Mouse (Mus musculus) frontal cortex, postnatal 10 days (tissue): ENCODE results near the gene Adarb1.
"Not testable (repeated sequence)": the region's sequence is repeated elsewhere in the genome, so short reads cannot be mapped to it uniquely, and the experiment has no call there.

ENCODE experiments used
- DNase-seq, 2 experiments: peaks; one replicate each; pipeline ENCODE4 v3.0.0; 2022; ENCODE audit warnings: low spot score in 2 of 2, mixed read lengths in 1 of 2

The Adarb1 gene

GRCm38 (mm10) chr10:77315682-77316081 is 102.4 kb downstream of the Adarb1 start:
- DNase-seq: peak; percentile 41 to 54

DNA sequence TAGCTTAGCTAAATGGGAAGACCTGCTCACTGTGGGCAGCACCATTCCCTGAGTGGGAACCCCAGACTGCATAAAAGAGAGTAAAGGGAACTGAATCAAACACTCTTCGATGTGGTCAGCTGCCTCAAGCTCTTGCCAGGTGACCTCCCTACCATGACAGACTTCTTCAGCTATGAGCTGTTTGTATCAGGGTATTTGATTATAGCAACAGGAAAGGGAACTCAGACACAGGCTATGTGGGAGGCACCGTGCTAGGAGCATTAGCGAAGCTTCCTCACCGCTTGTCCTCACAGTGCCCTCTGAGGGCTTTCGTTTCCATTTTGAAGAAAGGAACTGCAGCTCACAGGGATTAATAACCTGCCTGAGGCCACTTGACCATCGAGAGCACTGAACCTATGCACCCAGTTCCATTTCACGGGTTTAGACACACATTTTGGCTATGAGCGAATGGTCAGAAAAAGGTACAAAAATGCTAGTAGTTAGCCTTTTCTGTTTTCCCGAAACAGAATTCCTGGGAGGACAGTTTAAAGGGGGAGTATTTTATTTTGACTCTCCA is 103.3 kb downstream of the Adarb1 start:
- DNase-seq: no peak

DNA sequence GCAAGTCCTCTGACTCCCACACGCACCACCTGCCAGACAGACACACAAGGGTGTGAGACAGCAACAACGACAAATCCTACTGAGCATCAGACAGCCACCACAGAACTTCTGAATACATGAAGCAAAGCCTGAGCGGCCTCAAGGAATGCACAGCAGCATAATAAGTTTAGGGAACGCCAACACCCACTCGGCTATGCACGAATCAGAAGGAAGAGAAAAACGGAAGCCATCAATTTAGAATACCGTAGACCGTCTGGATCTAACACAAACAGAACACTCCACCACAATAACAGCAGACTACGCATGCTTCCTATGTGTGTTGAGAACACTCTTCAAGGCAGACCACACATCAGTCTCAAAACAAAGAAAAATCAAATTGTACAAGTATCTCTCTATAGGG is 109.1 kb downstream of the Adarb1 start:
- no peak for DNase-seq

GRCm38 (mm10) chr10:77305766-77306165 is 112.3 kb downstream of the Adarb1 start:
- no peak for DNase-seq

DNA sequence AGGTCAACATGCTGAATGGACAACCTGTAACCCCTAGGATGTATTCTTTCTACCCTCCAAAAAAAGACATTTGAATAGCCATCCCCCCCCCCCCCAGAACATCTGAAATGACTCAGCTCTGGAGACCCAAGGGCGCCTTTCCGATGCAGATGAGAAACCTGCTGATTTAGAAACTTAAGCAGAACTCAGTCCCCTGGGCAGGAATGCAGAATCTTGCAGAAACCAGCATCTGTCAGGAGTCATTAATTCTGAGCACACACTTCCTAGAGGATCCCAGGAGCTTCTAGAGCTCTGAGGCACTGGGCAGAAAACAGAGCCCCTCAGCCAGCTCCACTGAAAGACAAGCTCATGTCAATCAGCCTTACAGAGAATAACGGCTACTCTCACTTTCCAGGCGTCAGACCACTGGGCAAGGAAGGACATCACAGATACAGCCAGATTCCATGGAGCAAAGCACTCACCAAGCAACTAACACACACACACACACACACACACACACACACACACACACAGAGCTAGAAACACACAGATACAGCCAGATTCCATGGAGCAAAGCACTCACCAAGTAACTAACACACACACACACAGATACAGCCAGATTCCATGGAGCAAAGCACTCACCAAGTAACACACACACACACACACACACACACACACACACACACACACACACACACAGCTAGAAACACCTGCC is 113.1 kb downstream of the Adarb1 start:
- DNase-seq: no peak

DNA sequence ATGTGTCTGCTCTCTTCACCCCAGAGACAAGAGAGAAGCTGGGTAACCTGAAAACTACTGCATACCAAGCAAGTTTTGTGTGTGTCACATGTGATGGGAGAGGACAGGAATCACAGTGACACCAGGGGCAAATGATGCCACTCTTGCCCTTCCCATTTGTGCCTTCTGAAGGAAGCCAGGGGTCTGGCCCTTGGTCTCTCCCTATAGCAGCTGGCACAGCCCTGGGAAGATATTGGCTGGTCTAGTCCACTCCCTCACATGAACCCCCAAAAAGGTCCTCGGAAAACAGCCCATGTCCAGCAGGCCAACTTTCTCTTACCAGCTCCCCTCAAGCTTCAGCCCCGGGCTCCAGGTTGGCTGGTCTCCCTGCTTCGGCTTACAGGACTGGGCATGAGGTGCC is 113.7 kb downstream of the Adarb1 start:
- DNase-seq: no peak

DNA sequence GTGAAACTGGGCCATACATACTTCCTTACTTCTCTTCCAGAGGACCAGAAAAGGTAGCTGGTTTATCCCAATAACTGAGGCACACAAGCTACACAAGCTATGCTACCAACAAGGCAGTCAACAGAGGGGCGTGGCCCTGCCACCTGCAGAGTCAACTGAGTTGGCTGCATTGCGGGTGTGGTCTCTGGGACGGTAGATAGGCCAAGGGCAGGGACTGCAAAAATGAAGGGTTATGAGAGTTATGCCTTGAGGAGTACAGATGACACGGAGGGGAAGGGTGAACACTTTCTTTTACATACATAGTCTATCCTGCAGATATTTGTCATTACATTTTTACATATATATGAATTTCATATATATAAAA is 117.2 kb downstream of the Adarb1 start:
- no peak for DNase-seq

DNA sequence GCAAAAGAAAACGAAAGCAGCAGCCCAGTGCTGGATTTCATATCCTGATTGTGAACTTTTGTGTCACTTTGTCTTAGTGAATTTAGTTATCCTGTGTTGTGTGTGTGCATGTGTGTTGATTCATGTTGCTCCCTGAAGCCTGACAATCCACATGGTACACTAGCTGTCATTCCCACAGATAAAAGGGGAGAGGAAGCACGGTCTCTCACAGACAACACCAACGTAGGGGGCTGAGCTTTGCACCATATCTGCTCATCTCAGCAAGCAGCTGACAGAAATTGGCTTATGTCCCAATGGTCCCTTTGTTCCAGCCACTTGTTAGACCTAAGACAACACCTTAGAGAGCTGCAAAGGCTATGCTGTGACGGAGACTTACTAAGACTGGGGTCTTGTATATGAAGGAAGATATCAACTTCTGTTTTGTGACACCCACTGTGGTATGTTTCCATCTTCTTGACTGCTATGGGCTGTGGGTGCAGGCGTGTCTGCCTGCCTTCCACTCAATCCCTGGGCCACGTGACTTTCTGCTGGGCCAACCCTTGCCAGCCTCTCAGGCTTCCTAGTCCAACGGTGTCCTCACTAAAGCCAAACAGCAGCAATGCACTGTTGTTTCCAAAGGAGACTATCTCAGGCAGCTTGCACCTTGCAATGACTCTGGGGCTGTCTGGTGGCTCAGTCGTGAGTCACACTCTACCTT is 117.7 kb downstream of the Adarb1 start:
- no peak for DNase-seq

GRCm38 (mm10) chr10:77299194-77299593 is 118.9 kb downstream of the Adarb1 start:
- DNase-seq: no peak

DNA sequence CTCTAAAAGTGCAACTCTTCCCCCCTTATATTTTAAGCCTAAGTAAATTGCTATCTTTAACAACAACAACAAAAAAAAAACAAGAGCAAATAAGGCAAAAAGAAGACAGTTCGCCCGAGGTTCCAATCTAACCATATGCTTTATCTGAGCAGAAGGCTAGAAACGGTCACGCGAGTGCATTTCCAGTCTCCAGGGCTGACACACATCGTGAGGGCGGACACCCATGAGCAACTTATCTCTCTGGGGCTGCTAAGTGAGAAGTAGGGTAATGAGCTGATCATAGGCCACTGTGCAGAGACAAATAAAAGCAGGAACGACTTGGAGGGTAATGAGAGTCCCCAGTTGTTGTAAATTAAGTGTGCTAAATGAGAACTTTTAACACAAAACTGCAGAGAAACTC is 119.4 kb downstream of the Adarb1 start:
- no peak for DNase-seq

GRCm38 (mm10) chr10:77294691-77295090 is 123.4 kb downstream of the Adarb1 start:
- DNase-seq: no peak

GRCm38 (mm10) chr10:77290624-77291366 is 127.3 kb downstream of the Adarb1 start:
- DNase-seq: no peak

DNA sequence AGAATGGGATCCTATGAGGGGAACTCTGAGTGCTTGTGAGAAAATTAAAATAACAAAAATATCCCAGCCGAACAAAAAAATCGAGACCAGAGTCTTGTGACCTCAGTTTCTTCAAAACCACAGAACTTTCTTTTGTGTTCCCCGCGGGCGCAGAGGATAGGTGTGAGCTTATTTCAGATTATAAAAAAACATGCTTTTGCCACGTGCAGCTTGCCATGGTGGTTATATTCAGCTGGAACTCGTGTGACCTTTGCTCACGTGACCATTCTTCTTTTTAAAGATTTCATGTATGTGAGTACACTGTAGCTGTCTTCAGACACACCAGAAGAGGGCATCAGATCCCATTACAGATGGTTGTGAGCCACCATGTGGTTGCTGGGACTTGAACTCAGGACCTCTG is 128.5 kb downstream of the Adarb1 start:
- DNase-seq: no peak

DNA sequence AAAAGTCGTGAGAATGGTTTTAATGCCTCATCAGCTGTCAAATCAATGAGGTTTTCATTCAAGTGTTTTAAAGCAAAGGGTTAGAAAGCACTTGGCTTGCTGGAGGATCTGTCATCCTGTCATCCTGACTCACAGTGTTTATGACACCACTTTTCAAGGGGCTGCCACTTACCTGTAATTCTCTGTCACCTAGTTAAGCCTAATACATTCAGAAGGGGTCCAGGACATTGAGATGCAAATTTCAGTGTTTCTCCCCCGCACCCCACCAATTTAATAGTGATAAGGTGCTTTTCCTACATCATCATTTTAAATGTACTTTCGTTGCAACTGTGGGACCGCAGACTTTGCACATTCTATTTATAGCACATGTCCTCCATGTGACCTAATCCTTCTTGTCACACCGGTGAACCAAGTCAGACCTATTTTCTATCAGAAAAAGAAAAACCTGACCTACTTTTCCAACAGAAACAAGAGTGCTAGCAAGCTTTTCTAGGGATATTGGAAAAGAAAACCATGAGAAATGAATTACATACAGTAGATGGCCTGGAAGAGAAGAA is 129.4 kb downstream of the Adarb1 start:
- no peak for DNase-seq

DNA sequence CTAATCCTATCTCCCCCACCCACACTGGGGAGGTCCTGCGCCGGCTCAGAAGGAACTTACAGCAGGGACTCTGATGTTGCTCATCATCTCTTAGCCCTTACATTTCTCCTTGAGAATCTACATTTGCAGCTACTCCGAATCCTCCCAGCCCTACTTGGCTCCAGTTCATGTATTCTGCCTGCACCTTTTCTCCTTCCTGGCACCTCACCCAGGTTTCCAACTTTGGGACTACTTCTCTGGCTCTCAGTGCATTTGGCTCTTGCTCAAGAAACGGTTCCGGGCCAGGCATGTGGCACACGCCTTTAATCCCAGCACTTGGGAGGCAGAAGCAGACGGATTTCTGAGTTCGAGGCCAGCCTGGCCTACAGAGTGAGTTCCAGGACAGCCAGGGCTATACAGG is 130.4 kb downstream of the Adarb1 start:
- DNase-seq: no peak

- no peak for DNase-seq
Observed at GRCm38 (mm10) chr10:77284832-77285231, 133.2 kb downstream of the Adarb1 start.

DNA sequence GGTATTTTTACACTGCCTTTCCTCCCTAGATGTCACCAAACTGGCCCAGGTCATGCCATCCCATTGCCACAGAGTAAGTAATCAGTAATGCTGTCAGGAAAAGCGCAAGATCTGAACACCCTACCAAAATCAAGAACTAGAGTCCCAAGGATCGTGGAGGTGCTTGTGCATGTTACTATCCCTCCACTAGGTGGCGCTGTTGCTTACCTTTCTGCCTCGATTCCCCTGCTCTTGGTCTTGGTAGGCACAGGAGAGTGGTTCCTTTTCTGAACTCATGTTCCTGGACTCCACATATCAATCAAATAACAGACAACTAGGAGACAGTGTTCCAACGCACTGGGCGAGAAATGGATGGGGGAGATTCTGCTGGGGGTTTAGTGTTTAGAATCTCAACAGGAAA is 135.2 kb downstream of the Adarb1 start:
- DNase-seq: peak in 1 of 2 experiments; percentile 67

GRCm38 (mm10) chr10:77282085-77282484 is 136.0 kb downstream of the Adarb1 start:
- DNase-seq: not testable (repeated sequence)

DNA sequence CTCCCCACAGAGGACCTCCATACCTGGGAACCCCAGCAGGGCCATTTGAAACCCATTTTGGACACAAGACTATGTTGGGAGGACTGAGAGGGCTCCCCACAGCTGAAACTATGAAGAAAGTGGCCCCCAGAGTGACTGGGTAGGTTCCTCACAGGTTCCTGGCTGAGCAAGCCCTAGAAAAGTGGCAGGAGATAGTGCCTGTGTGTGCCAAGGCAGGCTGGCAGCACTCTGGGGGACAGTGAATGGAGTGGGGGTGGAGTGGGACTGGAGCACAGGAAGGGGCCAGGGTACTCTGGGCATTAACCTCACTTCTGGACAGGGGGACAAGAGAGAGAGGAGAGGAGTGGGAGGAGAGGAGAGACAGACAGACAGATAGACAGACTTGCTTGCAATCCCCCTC is 144.3 kb downstream of the Adarb1 start:
- no peak for DNase-seq

GRCm38 (mm10) chr10:77272980-77273730 is 144.9 kb downstream of the Adarb1 start:
- no peak for DNase-seq

GRCm38 (mm10) chr10:77269129-77269528 is 148.9 kb downstream of the Adarb1 start:
- no peak for DNase-seq
